Mouse (Mus musculus) MEL (cell line): ENCODE measurements at regions not wholly inside any gene's neighbourhood (a gene's known extent, or its start where the extent isn't known, plus 50 kb on each side); places are given as distances from the start of the nearest gene placed in this dataset.

Experiments
- DNase-seq: peaks from one replicate; pipeline ENCODE4 v3.0.0; 2011; ENCODE audit warnings: low read depth, low spot score
- H3K27ac ChIP-seq: 2 replicates; pipeline ENCODE4 v1.5.1; 2012; ENCODE audit warnings: low read depth, mild to moderate bottlenecking, control low read depth, low read length, moderate library complexity; ENCODE audit not compliant: control insufficient read depth
- H3K27me3 ChIP-seq, 2 experiments: fragments of 150-350 bp in 1 of 2; sonication (generic) in 1 of 2; 2 replicates each; pipeline ENCODE4 v1.6.1; 2012; ENCODE audit warnings: low read length in 2 of 2, mild to moderate bottlenecking in 2 of 2, improper control_type of control experiment in 1 of 2, moderate library complexity in 1 of 2; ENCODE audit not compliant: insufficient read depth in 2 of 2, control insufficient read depth in 1 of 2
- H3K36me3 ChIP-seq, 2 experiments: 2 replicates each; pipeline ENCODE4 v1.6.1; 2012 to 2014; ENCODE audit warnings: low read length in 2 of 2, improper control_type of control experiment in 1 of 2, inconsistent platforms in 1 of 2, mild to moderate bottlenecking in 1 of 2; ENCODE audit not compliant: insufficient read depth in 2 of 2, control insufficient read depth in 1 of 2
- H3K4me1 ChIP-seq, 2 experiments: fragments of 150-350 bp in 1 of 2; sonication (generic) in 1 of 2; 2 replicates each; pipeline ENCODE4 v1.6.1; 2012; ENCODE audit warnings: low read length in 2 of 2, improper control_type of control experiment in 1 of 2, mild to moderate bottlenecking in 1 of 2; ENCODE audit not compliant: insufficient read depth in 2 of 2, control insufficient read depth in 1 of 2
- H3K4me3 ChIP-seq, 2 experiments: fragments of 150-350 bp in 1 of 2; sonication (generic) in 1 of 2; 2 replicates each; pipeline ENCODE4 v1.5.1; 2012; ENCODE audit warnings: low read depth in 2 of 2, low read length in 2 of 2, mild to moderate bottlenecking in 2 of 2, moderate library complexity in 2 of 2, control low read depth in 1 of 2, improper control_type of control experiment in 1 of 2; ENCODE audit not compliant: control insufficient read depth in 1 of 2, insufficient read depth in 1 of 2
- H3K79me2 ChIP-seq: 2 replicates; pipeline ENCODE4 v1.6.1; 2012; ENCODE audit warnings: mild to moderate bottlenecking, low read length, moderate library complexity; ENCODE audit not compliant: control insufficient read depth, poor library complexity, insufficient read depth
- H3K9ac ChIP-seq: 2 replicates; pipeline ENCODE4 v1.6.1; 2012; ENCODE audit warnings: low read depth, mild to moderate bottlenecking, control low read depth, low read length, moderate library complexity; ENCODE audit not compliant: control insufficient read depth, poor library complexity, severe bottlenecking
- H3K9me3 ChIP-seq: fragments of 150-350 bp; sonication (generic); replicated peaks from 2 replicates; pipeline ENCODE4 v1.6.1; 2012; ENCODE audit warnings: mild to moderate bottlenecking, low read length, improper control_type of control experiment, moderate library complexity; ENCODE audit not compliant: insufficient read depth
- BHLHE40 ChIP-seq: IDR thresholded peaks from 2 replicates; pipeline ENCODE4 v1.6.1; 2012; ENCODE audit warnings: low read depth, mild to moderate bottlenecking, inconsistent platforms, low read length, improper control_type of control experiment, borderline replicate concordance
- CTCF ChIP-seq, 3 experiments: IDR thresholded peaks in 2 of 3; conservative IDR thresholded peaks in 1 of 3; 2 replicates each; pipeline ENCODE4 v1.5.1; 2011 to 2012; ENCODE audit warnings: low read length in 3 of 3, low read depth in 2 of 3, mild to moderate bottlenecking in 2 of 3, improper control_type of control experiment in 1 of 3, inconsistent platforms in 1 of 3, mixed read lengths in 1 of 3, moderate library complexity in 1 of 3; ENCODE audit not compliant: control insufficient read depth in 1 of 3, insufficient read depth in 1 of 3, poor library complexity in 1 of 3, severe bottlenecking in 1 of 3
- ELF1 ChIP-seq: IDR thresholded peaks from 2 replicates; pipeline ENCODE4 v1.6.1; 2014; ENCODE audit warnings: low read depth, mild to moderate bottlenecking, inconsistent platforms, low read length, improper control_type of control experiment, moderate library complexity
- ETS1 ChIP-seq: IDR thresholded peaks from 2 replicates; pipeline ENCODE4 v1.6.1; 2012; ENCODE audit warnings: low read depth, mild to moderate bottlenecking, inconsistent platforms, low read length, improper control_type of control experiment, moderate library complexity
- GATA1 ChIP-seq: IDR thresholded peaks from 2 replicates; pipeline ENCODE4 v1.6.1; 2011; ENCODE audit warnings: low read depth, low read length, improper control_type of control experiment
- HCFC1 ChIP-seq: IDR thresholded peaks from 2 replicates; pipeline ENCODE4 v1.6.1; 2012; ENCODE audit warnings: low read depth, mild to moderate bottlenecking, inconsistent platforms, low read length, improper control_type of control experiment, moderate library complexity
- JUND ChIP-seq: IDR thresholded peaks from 2 replicates; pipeline ENCODE4 v1.6.1; 2011; ENCODE audit warnings: low read depth, mild to moderate bottlenecking, improper control_type of control experiment, low read length
- MAFK ChIP-seq: IDR thresholded peaks from 2 replicates; pipeline ENCODE4 v1.6.1; 2011; ENCODE audit warnings: low read depth, mild to moderate bottlenecking, low read length, improper control_type of control experiment, borderline replicate concordance
- MAX ChIP-seq: IDR thresholded peaks from 2 replicates; pipeline ENCODE4 v1.6.1; 2011; ENCODE audit warnings: low read length, improper control_type of control experiment
- MAZ ChIP-seq: IDR thresholded peaks from 2 replicates; pipeline ENCODE4 v1.6.1; 2012; ENCODE audit warnings: low read depth, mild to moderate bottlenecking, inconsistent platforms, low read length, improper control_type of control experiment
- MEF2A ChIP-seq: IDR thresholded peaks from 2 replicates; pipeline ENCODE4 v1.6.1; 2014; ENCODE audit warnings: low read depth, mild to moderate bottlenecking, inconsistent platforms, low read length, improper control_type of control experiment; ENCODE audit not compliant: poor library complexity, insufficient replicate concordance, severe bottlenecking; ENCODE audit errors: extremely low read depth
- MYC ChIP-seq: IDR thresholded peaks from 2 replicates; pipeline ENCODE4 v1.6.1; 2011; ENCODE audit warnings: low read depth, mild to moderate bottlenecking, low read length, improper control_type of control experiment, moderate library complexity
- NELFE ChIP-seq: IDR thresholded peaks from 2 replicates; pipeline ENCODE4 v1.6.1; 2011; ENCODE audit warnings: low read depth, low read length, improper control_type of control experiment
- NRF1 ChIP-seq: IDR thresholded peaks from 2 replicates; pipeline ENCODE4 v1.6.1; 2014; ENCODE audit warnings: low read depth, mild to moderate bottlenecking, inconsistent platforms, low read length, improper control_type of control experiment, moderate library complexity; ENCODE audit not compliant: poor library complexity, insufficient read depth, severe bottlenecking
- POLR2AphosphoS5 ChIP-seq: IDR thresholded peaks from 2 replicates; pipeline ENCODE4 v1.6.1; 2012; ENCODE audit warnings: low read depth, borderline replicate concordance, mild to moderate bottlenecking, inconsistent platforms, low read length, moderate library complexity, mixed read lengths
- RAD21 ChIP-seq: IDR thresholded peaks from 2 replicates; pipeline ENCODE4 v1.6.1; 2011; ENCODE audit warnings: mild to moderate bottlenecking, low read depth, low read length, improper control_type of control experiment
- RCOR1 ChIP-seq: IDR thresholded peaks from 2 replicates; pipeline ENCODE4 v1.6.1; 2012; ENCODE audit warnings: low read depth, mild to moderate bottlenecking, inconsistent platforms, low read length, improper control_type of control experiment
- SIN3A ChIP-seq: IDR thresholded peaks from 2 replicates; pipeline ENCODE4 v1.6.1; 2012; ENCODE audit warnings: low read length, improper control_type of control experiment, inconsistent platforms
- TBP ChIP-seq: IDR thresholded peaks from 2 replicates; pipeline ENCODE4 v1.8.0; 2011; ENCODE audit warnings: low read depth, low read length, improper control_type of control experiment
- TCF12 ChIP-seq: IDR thresholded peaks from 2 replicates; pipeline ENCODE4 v1.6.1; 2014; ENCODE audit warnings: low read depth, mild to moderate bottlenecking, inconsistent platforms, low read length, improper control_type of control experiment, moderate library complexity
- USF1 ChIP-seq: IDR thresholded peaks from 2 replicates; pipeline ENCODE4 v1.6.1; 2014; ENCODE audit warnings: low read depth, mild to moderate bottlenecking, inconsistent platforms, low read length, improper control_type of control experiment, moderate library complexity
- USF2 ChIP-seq, 2 experiments: IDR thresholded peaks; 2 replicates each; pipeline ENCODE4 v1.6.1; 2011 to 2012; ENCODE audit warnings: improper control_type of control experiment in 2 of 2, low read length in 2 of 2, borderline replicate concordance in 1 of 2, inconsistent platforms in 1 of 2, low read depth in 1 of 2, mild to moderate bottlenecking in 1 of 2; ENCODE audit not compliant: insufficient read depth in 1 of 2
- ZKSCAN1 ChIP-seq: IDR thresholded peaks from 2 replicates; pipeline ENCODE4 v1.6.1; 2012; ENCODE audit warnings: low read depth, mild to moderate bottlenecking, inconsistent platforms, low read length, improper control_type of control experiment, moderate library complexity
- ZNF384 ChIP-seq: IDR thresholded peaks from 2 replicates; pipeline ENCODE4 v1.6.1; 2012; ENCODE audit warnings: low read depth, mild to moderate bottlenecking, inconsistent platforms, low read length, improper control_type of control experiment

- H3K9me3 ChIP-seq, result no peaks in the 10 kb centered on the region
- no peaks in the 10 kb centered on the region for H3K27me3 ChIP-seq
- H3K36me3 ChIP-seq, result no peaks in the 10 kb centered on the region
- H3K79me2 ChIP-seq, result no peaks in the 10 kb centered on the region
- no peak overlapping the region for H3K9ac ChIP-seq
- no peaks in the 10 kb centered on the region for H3K4me1 ChIP-seq
- DNase-seq, result no peak
- H3K4me3 ChIP-seq, result no peak overlapping the region
- TF ChIP-seq MYC (no peak), JUND (no peak), RCOR1 (no peak), POLR2AphosphoS5 (no peak), RAD21 (no peak), TBP (no peak), BHLHE40 (no peak), ETS1 (no peak), MEF2A (no peak), HCFC1 (no peak), CTCF (IDR thresholded peaks at IDR 0.05 in 2 of 3, conservative IDR thresholded peaks at IDR 0.05 in 1 of 3; ENCODE audit: control insufficient read depth in 1 of 3, insufficient read depth in 1 of 3, low read depth in 2 of 3, low read length in 3 of 3, poor library complexity in 1 of 3, severe bottlenecking in 1 of 3) (no peak), SIN3A (no peak), USF1 (no peak), TCF12 (no peak), ZKSCAN1 (no peak)
- H3K27ac ChIP-seq, result no peak overlapping the region
Observed at GRCm38 (mm10) chr4:72389811-72390625, 189.3 kb upstream of the Tle1 start.

GRCm38 (mm10) chr4:72384901-72385264, 184.2 kb upstream of the Tle1 start:
- Histone ChIP-seq H3K36me3 (no peaks in the 10 kb centered on the region), H3K9ac (no peak overlapping the region), H3K4me1 (no peaks in the 10 kb centered on the region), H3K27ac (no peak overlapping the region), H3K4me3 (no peak overlapping the region), H3K9me3 (no peaks in the 10 kb centered on the region), H3K79me2 (no peaks in the 10 kb centered on the region), H3K27me3 (no peaks in the 10 kb centered on the region)
- no peak for DNase-seq
- TF ChIP-seq JUND, result no peak
- no peak for TF ChIP-seq BHLHE40
- TF ChIP-seq MAFK, result no peak
- TF ChIP-seq POLR2AphosphoS5, result no peak
- no peak for TF ChIP-seq ETS1
- TF ChIP-seq RCOR1, result no peak
- no peak for TF ChIP-seq MAX
- no peak for TF ChIP-seq NELFE
- TF ChIP-seq ELF1, result no peak
- TF ChIP-seq GATA1, result no peak
- no peak for TF ChIP-seq USF2 (IDR thresholded peaks at IDR 0.05; ENCODE audit: borderline replicate concordance in 1 of 2, insufficient read depth in 1 of 2, low read depth in 1 of 2, low read length in 2 of 2)
- no peak for TF ChIP-seq CTCF (IDR thresholded peaks at IDR 0.05 in 2 of 3, conservative IDR thresholded peaks at IDR 0.05 in 1 of 3; ENCODE audit: control insufficient read depth in 1 of 3, insufficient read depth in 1 of 3, low read depth in 2 of 3, low read length in 3 of 3, poor library complexity in 1 of 3, severe bottlenecking in 1 of 3)
- TF ChIP-seq ZNF384, result no peak
- no peak for TF ChIP-seq MAZ
- no peak for TF ChIP-seq NRF1
- TF ChIP-seq MYC, result no peak
